Mouse (Mus musculus) limb, embryonic 13.5 days (tissue): Measurements from ENCODE around the gene Rgs19. TPM values are rescaled to one million over a fixed set of nuclear protein-coding genes. Genes with fewer than 3 reads are reported as not detected.

Experiments used
- ATAC-seq: fragments of 200-750 bp; cut with Nextera tagmentation; 2 replicates; pipeline ENCODE4 v1.8.0; 2017; ENCODE audit warnings: low read depth, moderate number of reproducible peaks, moderate TSS enrichment; ENCODE audit not compliant: low FRiP score
- H3K27ac ChIP-seq: fragments of 300-500 bp; sonication (generic); 2 replicates; pipeline ENCODE4 v1.5.1; 2015; ENCODE audit warnings: inconsistent platforms, mild to moderate bottlenecking, moderate library complexity
- H3K27me3 ChIP-seq: fragments of 300-500 bp; sonication (generic); 2 replicates; pipeline ENCODE4 v1.6.1; 2015; ENCODE audit warnings: mild to moderate bottlenecking, inconsistent platforms
- H3K36me3 ChIP-seq: fragments of 300-500 bp; sonication (generic); 2 replicates; pipeline ENCODE4 v1.6.1; 2015; ENCODE audit warnings: inconsistent platforms, mild to moderate bottlenecking, moderate library complexity
- H3K4me1 ChIP-seq: fragments of 300-500 bp; sonication (generic); 2 replicates; pipeline ENCODE4 v1.6.1; 2015; ENCODE audit warnings: inconsistent platforms
- H3K4me2 ChIP-seq: fragments of 300-500 bp; sonication (generic); replicated peaks from 2 replicates; pipeline ENCODE4 v1.6.1; 2015; ENCODE audit warnings: inconsistent platforms, mild to moderate bottlenecking, moderate library complexity
- H3K4me3 ChIP-seq: fragments of 300-500 bp; sonication (generic); 2 replicates; pipeline ENCODE4 v1.5.1; 2015; ENCODE audit warnings: moderate library complexity, mild to moderate bottlenecking, inconsistent platforms
- H3K9ac ChIP-seq: fragments of 300-500 bp; sonication (generic); 2 replicates; pipeline ENCODE4 v1.6.1; 2015; ENCODE audit warnings: mild to moderate bottlenecking, inconsistent platforms
- H3K9me3 ChIP-seq: fragments of 300-500 bp; sonication (generic); 2 replicates; pipeline ENCODE4 v1.6.1; 2016; ENCODE audit warnings: inconsistent platforms
- WGBS: fragments of 180-500 bp; shearing (Covaris S2); methylation state at CpG from one replicate; pipeline ENCODE4 v1.1.7; 2015; 5-methylcytosine and 5-hydroxymethylcytosine counted together
- polyA plus RNA-seq: library from polyadenylated mRNA; unstranded; fragments of >200 nt; fragmentation: Nextera tagmentation; extraction: Ambion mirVana; gene quantifications from 2 replicates; pipeline ENCODE4 v1.2.1, GENCODE M21; 2015

The Rgs19 gene
- polyA plus RNA-seq, 1 experiment from 2014 or later, result 79.0 TPM

GRCm38 (mm10) chr2:181696801-181697420, 3.1 kb upstream of the Rgs19 start:
- H3K9ac ChIP-seq, result no peak overlapping the region
- 0 out of 2 replicates have a peak, but pooled peaks cover under 1% of the 10 kb centered on the region for H3K36me3 ChIP-seq
- no peak overlapping the region for H3K4me2 ChIP-seq
- H3K4me1 ChIP-seq, result peaks cover 21% of the 10 kb centered on the region
- no peak overlapping the region for H3K27ac ChIP-seq
- no peak overlapping the region for H3K4me3 ChIP-seq
- no peaks in the 10 kb centered on the region for H3K9me3 ChIP-seq
- whole genome bisulfite sequencing, result 71% methylated on average over 33 of the region's 33 CpGs
- 0 out of 2 replicates have a peak, but pooled peaks cover 13% of the 10 kb centered on the region for H3K27me3 ChIP-seq
- ATAC-seq, result no peak

- ATAC-seq, result no peak
- no peak overlapping the region for H3K4me2 ChIP-seq
- no peak overlapping the region for H3K9ac ChIP-seq
- H3K4me1 ChIP-seq, result peaks cover 26% of the 10 kb centered on the region
- H3K9me3 ChIP-seq, result no peaks in the 10 kb centered on the region
- H3K4me3 ChIP-seq, result no peak overlapping the region
- WGBS, result 90% methylated on average over 1 of the region's 1 CpGs
- no peak overlapping the region for H3K27ac ChIP-seq
- 0 out of 2 replicates have a peak, but pooled peaks cover 9% of the 10 kb centered on the region for H3K36me3 ChIP-seq
- H3K27me3 ChIP-seq, result 0 out of 2 replicates have a peak, but pooled peaks cover 13% of the 10 kb centered on the region
Observed at GRCm38 (mm10) chr2:181695776-181696175, 2.0 kb upstream of the Rgs19 start.

- Histone ChIP-seq H3K36me3 (peaks cover 21% of the 10 kb centered on the region), H3K4me3 (peak overlapping the region; percentile 74), H3K4me1 (peaks cover 26% of the 10 kb centered on the region), H3K4me2 (peak overlapping the region; percentile 85), H3K27ac (no peak overlapping the region), H3K9me3 (no peaks in the 10 kb centered on the region), H3K9ac (peak overlapping the region; percentile 80; the same call in 1 of the 2 replicates), H3K27me3 (0 out of 2 replicates have a peak, but pooled peaks cover 13% of the 10 kb centered on the region)
- ATAC-seq, result no peak
- WGBS, result 91% methylated on average over 3 of the region's 3 CpGs
Observed at GRCm38 (mm10) chr2:181694581-181694980, 804 bp upstream of the Rgs19 start.

- H3K36me3 ChIP-seq, result peaks cover 44% of the 10 kb centered on the region
- no peak overlapping the region for H3K27ac ChIP-seq
- ATAC-seq, result no peak
- 93% methylated on average over 3 of the region's 3 CpGs for WGBS
- 0 out of 2 replicates have a peak, but pooled peaks cover 10% of the 10 kb centered on the region for H3K27me3 ChIP-seq
- peaks cover 26% of the 10 kb centered on the region for H3K4me1 ChIP-seq
- H3K9me3 ChIP-seq, result no peaks in the 10 kb centered on the region
- H3K9ac ChIP-seq, result peak overlapping the region; percentile 80
- H3K4me2 ChIP-seq, result peak overlapping the region; percentile 85
- peak overlapping the region; percentile 74 for H3K4me3 ChIP-seq
Observed at GRCm38 (mm10) chr2:181692304-181692703, 1.5 kb downstream of the Rgs19 start.

GRCm38 (mm10) chr2:181691571-181691970, 2.2 kb downstream of the Rgs19 start:
- Histone ChIP-seq H3K4me2 (no peak overlapping the region), H3K36me3 (peaks cover 51% of the 10 kb centered on the region), H3K27me3 (0 out of 2 replicates have a peak, but pooled peaks cover 9% of the 10 kb centered on the region), H3K27ac (no peak overlapping the region), H3K4me1 (peaks cover 26% of the 10 kb centered on the region), H3K9me3 (no peaks in the 10 kb centered on the region), H3K4me3 (no peak overlapping the region), H3K9ac (peak overlapping the region; percentile 80; the same call in 1 of the 2 replicates)
- ATAC-seq, result no peak
- 87% methylated on average over 4 of the region's 4 CpGs for WGBS

GRCm38 (mm10) chr2:181691083-181691482, 2.7 kb downstream of the Rgs19 start:
- Histone ChIP-seq H3K27me3 (0 out of 2 replicates have a peak, but pooled peaks cover 9% of the 10 kb centered on the region), H3K9ac (peak overlapping the region; percentile 31; the same call in 1 of the 2 replicates), H3K9me3 (no peaks in the 10 kb centered on the region), H3K4me2 (no peak overlapping the region), H3K27ac (no peak overlapping the region), H3K4me1 (peaks cover 26% of the 10 kb centered on the region), H3K36me3 (peaks cover 56% of the 10 kb centered on the region), H3K4me3 (no peak overlapping the region)
- 90% methylated on average over 6 of the region's 6 CpGs for WGBS
- ATAC-seq, result no peak

GRCm38 (mm10) chr2:181689466-181690160, 4.2 kb downstream of the Rgs19 start:
- H3K27ac ChIP-seq, result no peak overlapping the region
- no peak overlapping the region for H3K9ac ChIP-seq
- no peak overlapping the region for H3K4me3 ChIP-seq
- peaks cover 69% of the 10 kb centered on the region for H3K36me3 ChIP-seq
- no peaks in the 10 kb centered on the region for H3K9me3 ChIP-seq
- no peak overlapping the region for H3K4me2 ChIP-seq
- 88% methylated on average over 10 of the region's 10 CpGs for WGBS
- peaks cover 24% of the 10 kb centered on the region for H3K4me1 ChIP-seq
- ATAC-seq, result no peak
- H3K27me3 ChIP-seq, result no peaks in the 10 kb centered on the region

GRCm38 (mm10) chr2:181687586-181687985, 6.2 kb downstream of the Rgs19 start:
- no peak for ATAC-seq
- Histone ChIP-seq H3K27ac (no peak overlapping the region), H3K27me3 (no peaks in the 10 kb centered on the region), H3K4me2 (no peak overlapping the region), H3K9ac (no peak overlapping the region), H3K4me1 (peaks cover 12% of the 10 kb centered on the region), H3K4me3 (no peak overlapping the region), H3K9me3 (no peaks in the 10 kb centered on the region), H3K36me3 (peaks cover 72% of the 10 kb centered on the region)
- WGBS, result 93% methylated on average over 8 of the region's 8 CpGs

GRCm38 (mm10) chr2:181685686-181686085, 8.1 kb downstream of the Rgs19 start:
- H3K9me3 ChIP-seq, result no peaks in the 10 kb centered on the region
- H3K4me3 ChIP-seq, result no peak overlapping the region
- no peak overlapping the region for H3K9ac ChIP-seq
- H3K4me1 ChIP-seq, result peaks cover 8% of the 10 kb centered on the region
- ATAC-seq, result no peak
- H3K27ac ChIP-seq, result no peak overlapping the region
- peaks cover 62% of the 10 kb centered on the region for H3K36me3 ChIP-seq
- H3K27me3 ChIP-seq, result no peaks in the 10 kb centered on the region
- 94% methylated on average over 4 of the region's 4 CpGs for whole genome bisulfite sequencing
- no peak overlapping the region for H3K4me2 ChIP-seq

GRCm38 (mm10) chr2:181684713-181685112, 9.1 kb downstream of the Rgs19 start:
- Histone ChIP-seq H3K9ac (no peak overlapping the region), H3K9me3 (no peaks in the 10 kb centered on the region), H3K36me3 (peaks cover 52% of the 10 kb centered on the region), H3K4me3 (no peak overlapping the region), H3K4me1 (peaks cover 10% of the 10 kb centered on the region), H3K27ac (no peak overlapping the region), H3K27me3 (no peaks in the 10 kb centered on the region), H3K4me2 (no peak overlapping the region)
- WGBS, result 79% methylated on average over 1 of the region's 1 CpGs
- no peak for ATAC-seq

GRCm38 (mm10) chr2:181683381-181683780, 10.4 kb downstream of the Rgs19 start:
- ATAC-seq, result no peak
- H3K27me3 ChIP-seq, result no peaks in the 10 kb centered on the region
- peaks cover 16% of the 10 kb centered on the region for H3K4me1 ChIP-seq
- H3K4me2 ChIP-seq, result no peak overlapping the region
- no peak overlapping the region for H3K27ac ChIP-seq
- H3K4me3 ChIP-seq, result no peak overlapping the region
- H3K9ac ChIP-seq, result no peak overlapping the region
- peaks cover 39% of the 10 kb centered on the region for H3K36me3 ChIP-seq
- WGBS, result 68% methylated on average over 4 of the region's 4 CpGs
- H3K9me3 ChIP-seq, result no peaks in the 10 kb centered on the region

- no peak overlapping the region for H3K27ac ChIP-seq
- H3K9me3 ChIP-seq, result no peaks in the 10 kb centered on the region
- H3K27me3 ChIP-seq, result no peaks in the 10 kb centered on the region
- H3K4me2 ChIP-seq, result no peak overlapping the region
- H3K36me3 ChIP-seq, result peaks cover 25% of the 10 kb centered on the region
- 97% methylated on average over 1 of the region's 1 CpGs for WGBS
- no peak overlapping the region for H3K9ac ChIP-seq
- no peak for ATAC-seq
- H3K4me3 ChIP-seq, result no peak overlapping the region
- peaks cover 16% of the 10 kb centered on the region for H3K4me1 ChIP-seq
Observed at GRCm38 (mm10) chr2:181681978-181682377, 11.8 kb downstream of the Rgs19 start.
